Mouse (Mus musculus): ENCODE results near the gene Gk.
A peak's percentile ranks its signal among the peaks of the same experiment; 100 is the strongest.

Gk gene

GRCm38 (mm10) chrX:85776544-85777087 is at the start of gene Gk:
Gk (minus strand) TSS chrX:85776819.
- DNase-seq (ENCODE audit: low spot score in 2 of 2), result peak; percentile 96

DNA sequence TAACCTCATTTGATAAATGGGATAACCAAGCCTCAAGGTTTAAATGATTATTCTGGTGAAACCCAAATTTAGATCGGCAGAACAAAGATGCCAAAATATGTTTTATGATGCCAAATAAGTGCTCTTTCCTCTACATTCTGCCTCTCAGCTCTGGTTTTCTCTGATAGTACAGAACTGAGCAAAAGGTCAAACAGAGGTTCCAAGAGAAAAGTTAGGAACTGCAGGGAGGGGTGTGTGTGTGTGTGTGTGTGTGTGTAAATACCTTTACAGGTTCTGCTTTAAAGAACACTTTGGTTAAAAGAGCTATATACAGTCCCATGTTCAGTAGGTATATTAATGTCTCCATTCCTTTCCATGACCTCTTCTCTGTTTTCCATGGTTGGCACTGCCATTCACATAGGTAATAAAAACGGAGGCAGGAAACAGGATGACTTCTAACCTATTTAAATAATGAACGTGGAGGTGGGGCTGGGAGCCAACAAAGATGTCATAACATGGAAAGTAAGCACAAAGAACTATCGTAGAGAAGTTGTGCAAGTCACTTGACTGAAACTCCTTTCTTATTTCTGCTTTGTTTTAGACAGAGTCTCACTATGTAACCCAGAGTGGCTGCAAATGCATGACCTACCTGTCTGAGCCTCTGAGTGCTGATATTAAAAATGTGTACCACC is 28.2 kb upstream of the Gk start:
- DNase-seq (ENCODE audit: low spot score in 2 of 2), result no peak

GRCm38 (mm10) chrX:85803006-85803405 is 26.4 kb upstream of the Gk start:
- no peak for DNase-seq (ENCODE audit: low spot score in 2 of 2)

- no peak for DNase-seq (ENCODE audit: low spot score in 2 of 2)
These were observed 20.8 kb upstream of the Gk start for GRCm38 (mm10) chrX:85797449-85797848.

- DNase-seq (ENCODE audit: low spot score in 2 of 2), result no peak
These were observed 1.7 kb upstream of the Gk start for GRCm38 (mm10) chrX:85778346-85778745.

DNA sequence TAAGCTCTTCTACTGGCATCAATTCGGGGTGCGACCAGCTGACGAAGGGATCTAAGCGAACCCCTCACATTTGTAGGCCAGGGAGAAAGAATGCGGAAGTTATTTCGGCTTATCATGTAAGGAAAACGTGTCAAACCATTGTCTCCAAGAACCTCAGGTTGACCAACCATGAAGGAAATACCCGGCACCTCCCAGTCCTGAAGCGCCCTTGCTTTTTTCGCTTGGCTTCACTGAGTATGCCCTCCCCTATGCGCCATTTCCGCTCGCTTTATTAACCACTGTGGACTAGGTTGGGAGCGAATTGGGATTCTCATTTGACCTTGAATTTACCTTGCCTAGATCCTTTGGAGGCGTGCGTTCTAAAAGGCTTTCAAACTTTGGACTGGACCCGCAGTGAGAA is 522 bp upstream of the Gk start:
- no peak for DNase-seq (ENCODE audit: low spot score in 2 of 2)

GRCm38 (mm10) chrX:85775879-85776543 is 608 bp downstream of the Gk start:
- peak; percentile 10 to 58 for DNase-seq (ENCODE audit: low spot score in 2 of 2)

GRCm38 (mm10) chrX:85771303-85771702 is 5.3 kb downstream of the Gk start:
- DNase-seq (ENCODE audit: low spot score in 2 of 2), result no peak

GRCm38 (mm10) chrX:85770747-85771146 is 5.9 kb downstream of the Gk start:
- no peak for DNase-seq (ENCODE audit: low spot score in 2 of 2)

DNA sequence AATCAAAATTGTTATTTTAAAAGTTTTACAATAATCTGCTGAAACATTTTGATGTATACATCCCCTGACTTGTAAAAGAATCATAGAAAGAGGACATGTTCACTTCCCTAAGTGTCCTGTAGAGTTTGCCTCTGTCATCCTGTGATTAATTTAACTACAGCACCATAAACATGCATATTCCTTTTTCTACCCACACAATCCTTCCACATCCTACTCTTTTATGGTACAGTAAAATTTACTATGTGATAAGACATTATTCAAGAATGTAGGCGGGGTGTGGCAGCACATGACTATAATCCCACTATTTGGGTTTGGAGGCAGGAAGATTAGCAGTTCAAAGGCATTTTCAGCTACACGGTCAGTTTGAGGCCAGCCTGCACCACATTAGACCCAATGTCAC is 8.0 kb downstream of the Gk start:
- no peak for DNase-seq (ENCODE audit: low spot score in 2 of 2)

- DNase-seq (ENCODE audit: low spot score in 2 of 2), result no peak
These were observed 20.6 kb downstream of the Gk start for GRCm38 (mm10) chrX:85756005-85756404.

- DNase-seq (ENCODE audit: low spot score in 2 of 2), result no peak
These were observed 32.8 kb downstream of the Gk start for GRCm38 (mm10) chrX:85743837-85744236.

DNA sequence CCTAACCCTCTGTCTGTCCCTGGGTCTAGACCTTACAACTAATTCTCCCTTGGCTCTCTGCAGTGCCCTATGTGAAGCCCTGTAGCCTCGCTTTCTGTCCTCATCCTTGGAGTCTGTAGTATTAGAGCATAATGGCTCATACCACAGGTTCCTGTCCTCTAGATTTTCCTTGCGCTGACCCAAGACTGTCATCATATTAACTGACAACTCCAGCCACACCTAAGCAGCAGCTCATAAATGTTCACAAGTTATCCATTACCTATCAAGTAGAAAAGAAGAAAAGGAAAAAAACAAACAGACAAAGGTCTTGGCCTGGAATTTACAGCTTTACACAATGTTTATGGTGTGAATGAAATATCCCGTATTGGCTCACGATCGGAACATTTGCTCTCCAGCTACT is 43.4 kb downstream of the Gk start:
- DNase-seq (ENCODE audit: low spot score in 2 of 2), result no peak

- DNase-seq (ENCODE audit: low spot score in 2 of 2), result no peak
These were observed 45.3 kb downstream of the Gk start for GRCm38 (mm10) chrX:85731133-85731938.

DNA sequence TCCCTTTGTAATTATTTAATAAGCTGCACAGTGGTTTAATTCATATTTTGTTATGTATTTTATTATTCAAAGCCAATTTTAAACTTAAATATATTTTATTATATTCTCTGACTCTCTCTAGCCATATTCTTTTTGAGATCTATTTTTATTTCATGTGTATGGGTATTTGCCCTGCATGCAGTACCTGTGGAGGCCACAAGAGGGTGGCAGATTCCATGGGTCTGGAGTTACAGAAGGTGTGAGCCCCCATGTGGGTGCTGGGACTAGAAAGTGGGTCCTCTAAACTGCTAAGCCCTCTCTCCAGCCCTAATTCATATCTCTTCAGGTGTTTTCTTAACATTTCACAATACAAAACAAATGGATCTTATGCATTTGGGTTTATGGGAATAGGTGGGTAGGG is 55.4 kb downstream of the Gk start:
- peak; percentile 12 to 70 for DNase-seq (ENCODE audit: low spot score in 2 of 2)

DNA sequence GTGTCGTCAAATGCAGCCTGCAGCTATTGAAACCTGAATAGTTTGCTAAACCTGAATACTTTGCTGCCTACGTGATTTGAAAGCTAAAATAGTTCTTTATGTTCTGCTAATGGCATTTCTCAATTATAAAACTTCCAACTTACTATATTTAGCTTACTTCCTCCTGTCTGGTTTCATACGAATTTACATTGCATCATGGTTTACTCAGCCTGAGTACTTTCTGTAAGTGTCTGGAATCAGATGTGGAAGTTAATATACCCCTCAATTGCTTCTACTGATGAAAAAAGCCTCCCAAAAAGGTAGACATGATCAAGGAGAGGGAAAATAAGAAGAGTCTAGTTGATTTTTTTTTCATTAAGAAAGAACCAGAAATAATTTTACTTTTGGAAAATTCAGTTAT is 66.2 kb downstream of the Gk start:
- no peak for DNase-seq (ENCODE audit: low spot score in 2 of 2)

DNA sequence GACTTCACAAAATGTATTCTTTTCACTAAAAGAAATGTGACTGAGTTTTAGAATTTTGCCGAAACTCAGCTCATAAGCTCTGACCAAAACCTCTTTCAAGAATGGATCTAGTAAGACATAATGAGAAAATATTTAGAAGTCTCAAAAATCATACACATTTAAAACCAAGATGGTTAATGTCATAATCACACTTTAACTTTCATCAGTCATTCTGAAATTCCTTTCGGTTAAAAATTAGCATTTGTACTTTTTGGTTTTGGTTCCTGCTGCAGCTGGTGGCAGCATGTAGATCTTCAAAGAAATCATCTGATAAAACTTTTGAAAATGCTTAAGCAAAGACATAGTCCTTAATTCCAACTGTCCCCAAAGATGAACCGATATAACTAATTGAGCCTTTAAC is 70.9 kb downstream of the Gk start:
- no peak for DNase-seq (ENCODE audit: low spot score in 2 of 2)

DNA sequence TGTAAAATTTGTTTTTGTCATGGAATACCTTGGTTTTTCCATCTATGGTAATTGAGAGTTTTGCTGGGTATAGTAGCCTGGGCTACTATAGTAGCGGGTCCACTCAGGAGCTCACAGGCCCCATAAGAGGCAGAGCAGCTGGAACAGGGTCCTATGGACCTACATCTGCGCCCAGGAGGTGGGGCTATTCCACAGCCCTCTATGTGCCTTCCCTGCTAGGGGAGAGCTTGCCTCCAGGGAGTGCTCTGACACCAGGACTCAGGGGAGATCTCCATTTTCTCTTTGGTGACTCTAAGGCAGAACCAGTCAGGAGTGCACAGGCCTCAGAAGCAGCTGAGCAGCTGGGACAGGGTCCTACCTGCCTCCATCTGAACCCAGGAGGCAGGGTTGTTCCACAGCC is 92.9 kb downstream of the Gk start:
- no peak for DNase-seq (ENCODE audit: low spot score in 2 of 2)

GRCm38 (mm10) chrX:85682125-85682524 is 94.5 kb downstream of the Gk start:
- DNase-seq (ENCODE audit: low spot score in 2 of 2), result no peak

- DNase-seq (ENCODE audit: low spot score in 2 of 2), result peak in 1 of 2 experiments; percentile 16
These were observed 99.8 kb downstream of the Gk start for GRCm38 (mm10) chrX:85676808-85677207.

All from spleen, postnatal 4 days (tissue).